Mouse (Mus musculus) neural tube, embryonic 11.5 days (tissue): ENCODE measurements at regions not wholly inside any gene's neighbourhood (a gene's known extent, or its start where the extent isn't known, plus 50 kb on each side); places are given as distances from the start of the nearest gene placed in this dataset.
"Not testable (repeated sequence)": the region's sequence is repeated elsewhere in the genome, so short reads cannot be mapped to it uniquely, and the experiment has no call there.

Experiments
- ATAC-seq: fragments of 200-750 bp; cut with Nextera tagmentation; 2 replicates; pipeline ENCODE4 v1.8.0; 2017; ENCODE audit warnings: moderate number of reproducible peaks, mild to moderate bottlenecking, moderate TSS enrichment, moderate library complexity; ENCODE audit not compliant: insufficient read depth, low FRiP score, low TSS enrichment
- DNase-seq: peaks from one replicate; pipeline ENCODE4 v3.0.0-alpha.2; 2015; ENCODE audit warnings: low spot score
- H3K27ac ChIP-seq: fragments of 300-500 bp; sonication (generic); 2 replicates; pipeline ENCODE4 v1.5.1; 2014; ENCODE audit warnings: low read depth, mild to moderate bottlenecking, low read length
- H3K27me3 ChIP-seq: fragments of 300-500 bp; sonication (generic); 2 replicates; pipeline ENCODE4 v1.6.1; 2014; ENCODE audit warnings: mild to moderate bottlenecking, low read length, mixed read lengths; ENCODE audit not compliant: control insufficient read depth, insufficient read depth
- H3K36me3 ChIP-seq: fragments of 300-500 bp; sonication (generic); 2 replicates; pipeline ENCODE4 v1.6.1; 2014; ENCODE audit warnings: mild to moderate bottlenecking, low read length, moderate library complexity, mixed read lengths; ENCODE audit not compliant: control insufficient read depth, insufficient read depth
- H3K4me1 ChIP-seq: fragments of 300-500 bp; sonication (generic); 2 replicates; pipeline ENCODE4 v1.6.1; 2014; ENCODE audit warnings: low read length, mixed read lengths; ENCODE audit not compliant: control insufficient read depth, insufficient read depth
- H3K4me2 ChIP-seq: fragments of 300-500 bp; sonication (generic); 2 replicates; pipeline ENCODE4 v1.6.1; 2014; ENCODE audit warnings: low read depth, mild to moderate bottlenecking, moderate library complexity
- H3K4me3 ChIP-seq: fragments of 300-500 bp; sonication (generic); 2 replicates; pipeline ENCODE4 v1.5.1; 2014; ENCODE audit warnings: low read depth, low read length
- H3K9ac ChIP-seq: fragments of 300-500 bp; sonication (generic); 2 replicates; pipeline ENCODE4 v1.6.1; 2014; ENCODE audit warnings: mild to moderate bottlenecking, low read length
- H3K9me3 ChIP-seq: fragments of 300-500 bp; sonication (generic); 2 replicates; pipeline ENCODE4 v1.6.1; 2016; ENCODE audit warnings: low read length; ENCODE audit not compliant: control insufficient read depth
- WGBS: fragments of 180-500 bp; shearing (Covaris S2); extraction: QIAGEN DNeasy Blood & Tissue Kit; methylation state at CpG from one replicate; pipeline ENCODE4 v1.1.7; 2014; 5-methylcytosine and 5-hydroxymethylcytosine counted together

DNA sequence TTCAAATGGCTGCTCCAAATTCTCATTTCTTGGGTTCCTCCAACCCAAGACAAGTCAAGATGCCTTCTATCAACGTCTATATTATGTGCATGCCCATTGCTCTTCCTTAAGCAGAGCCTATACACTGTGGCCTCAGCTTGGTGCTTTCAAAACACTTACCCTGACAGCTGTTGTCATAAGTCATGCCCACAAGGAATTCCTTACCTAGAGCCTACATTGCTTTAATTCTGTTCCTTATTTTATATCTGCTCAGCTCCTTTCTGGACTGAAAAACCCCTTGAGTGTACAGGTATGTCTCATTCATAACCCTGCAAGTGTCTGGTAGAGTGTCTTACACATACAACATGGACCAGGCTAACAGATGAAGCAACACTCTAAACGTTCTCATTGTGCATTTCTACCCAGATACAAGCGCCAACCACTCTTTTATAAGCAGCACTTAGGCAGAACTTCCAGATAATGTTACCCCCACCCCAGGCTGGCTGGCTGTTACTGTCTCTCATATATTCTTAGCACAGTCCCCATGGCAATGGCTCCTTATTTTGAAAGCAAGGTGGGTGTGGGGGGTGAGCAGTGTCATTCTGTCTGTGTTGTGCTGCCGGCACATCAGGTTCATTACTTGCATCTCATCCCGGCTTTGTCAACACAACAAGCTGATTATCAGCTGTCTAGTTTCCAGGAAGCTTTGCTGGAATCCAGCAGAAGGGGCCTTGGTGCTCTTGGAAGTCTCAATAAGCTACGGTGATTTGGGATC, 176.6 kb downstream of the Ifng start:
- no peak for ATAC-seq
- Histone ChIP-seq H3K27ac (no peak overlapping the region), H3K4me2 (no peak overlapping the region), H3K9ac (no peak overlapping the region), H3K9me3 (no peaks in the 10 kb centered on the region), H3K36me3 (no peaks in the 10 kb centered on the region), H3K27me3 (no peaks in the 10 kb centered on the region), H3K4me1 (no peaks in the 10 kb centered on the region), H3K4me3 (no peak overlapping the region)
- 82% methylated on average over 6 of the region's 6 CpGs for WGBS
- DNase-seq: no peak

DNA sequence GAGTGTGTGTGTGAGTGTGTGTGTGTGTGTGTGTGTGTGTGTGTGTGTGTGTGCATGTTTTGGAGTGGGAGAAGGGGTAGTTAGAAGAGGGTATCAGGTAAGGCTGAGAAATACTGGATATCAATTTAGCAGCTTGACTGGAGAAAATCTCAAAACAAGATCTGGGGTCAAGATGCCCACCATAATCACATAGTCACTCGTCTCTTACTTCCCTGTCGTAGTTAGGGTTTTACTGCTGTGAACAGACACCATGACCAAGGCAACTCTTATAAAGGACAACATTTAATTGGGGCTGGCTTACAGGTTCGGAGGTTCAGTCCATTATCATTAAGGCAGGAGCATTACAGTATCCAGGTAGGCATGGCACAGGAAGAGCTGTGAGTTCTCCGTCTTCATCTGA, 177.4 kb downstream of the Ifng start:
- WGBS: 94% methylated on average over 4 of the region's 4 CpGs
- H3K9me3 ChIP-seq, H3K4me3 ChIP-seq, H3K9ac ChIP-seq, DNase-seq, H3K36me3 ChIP-seq, H3K27me3 ChIP-seq, ATAC-seq, H3K4me1 ChIP-seq, H3K4me2 ChIP-seq, H3K27ac ChIP-seq: not testable (repeated sequence)

DNA sequence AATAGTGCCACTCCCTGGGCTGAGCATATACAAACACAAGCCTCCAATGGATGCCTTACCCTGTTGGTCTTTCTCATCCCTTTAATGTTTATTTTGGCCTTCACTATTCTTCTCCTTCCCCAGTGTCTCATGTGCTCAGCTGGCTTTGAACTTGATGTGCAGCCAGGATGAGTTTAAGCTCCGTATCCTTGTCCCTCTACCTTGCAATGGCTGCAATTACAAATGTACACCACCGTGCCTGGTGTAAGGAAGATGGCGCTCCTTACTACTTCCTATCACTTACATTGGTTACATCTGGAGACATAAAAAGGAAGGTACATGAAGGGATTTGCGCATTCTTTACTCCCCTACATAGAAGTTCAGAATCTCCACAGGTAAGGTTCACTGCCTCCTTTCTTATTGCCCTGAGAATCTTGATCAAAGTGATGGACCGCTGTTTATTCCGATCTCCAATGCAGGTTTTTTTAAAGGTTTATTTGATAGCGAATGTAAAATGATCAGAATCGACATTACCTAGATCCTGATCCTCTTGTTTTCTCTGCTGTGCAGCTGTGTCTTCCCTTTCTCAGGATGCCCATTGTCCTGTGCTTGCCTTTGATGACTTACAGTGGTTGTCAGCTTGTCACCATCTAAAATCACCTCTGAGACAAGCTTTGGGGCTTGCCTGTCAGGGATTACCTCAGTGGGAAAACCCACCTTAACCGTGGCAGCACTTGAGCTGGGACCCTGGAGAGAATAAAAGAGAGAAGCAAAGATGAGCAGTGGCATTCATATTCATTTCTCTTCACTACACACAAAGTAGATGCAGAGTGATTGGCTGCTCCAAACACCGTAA, 178.1 kb downstream of the Ifng start:
- WGBS: 92% methylated on average over 10 of the region's 10 CpGs
- Histone ChIP-seq H3K36me3 (no peaks in the 10 kb centered on the region), H3K4me1 (no peaks in the 10 kb centered on the region), H3K4me3 (no peak overlapping the region), H3K27ac (no peak overlapping the region), H3K27me3 (no peaks in the 10 kb centered on the region), H3K9me3 (no peaks in the 10 kb centered on the region), H3K4me2 (no peak overlapping the region), H3K9ac (no peak overlapping the region)
- ATAC-seq (no peak), DNase-seq (no peak)

DNA sequence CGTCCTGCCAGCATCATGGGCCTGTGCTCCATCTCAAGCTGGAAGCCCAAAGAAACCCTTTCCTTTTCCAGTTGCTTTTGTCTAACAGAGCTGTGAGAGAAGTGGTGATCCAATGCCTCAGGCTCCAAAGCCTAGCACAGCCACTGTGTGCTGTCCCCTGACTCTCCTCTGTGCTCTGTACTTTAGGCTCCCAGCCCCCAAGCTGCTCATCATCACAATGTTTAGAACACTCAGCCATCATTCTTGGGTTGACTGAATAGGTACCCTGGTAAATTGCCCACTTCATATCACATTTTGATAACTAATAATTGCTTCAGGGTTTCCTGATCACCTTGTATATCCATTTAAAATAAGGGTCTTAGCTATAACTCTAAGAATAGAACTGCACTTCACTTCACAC, 178.8 kb downstream of the Ifng start:
- Histone ChIP-seq H3K4me2 (no peak overlapping the region), H3K9ac (no peak overlapping the region), H3K9me3 (no peaks in the 10 kb centered on the region), H3K27ac (no peak overlapping the region), H3K4me1 (no peaks in the 10 kb centered on the region), H3K36me3 (no peaks in the 10 kb centered on the region), H3K4me3 (no peak overlapping the region), H3K27me3 (no peaks in the 10 kb centered on the region)
- 85% methylated on average over 1 of the region's 1 CpGs for WGBS
- no peak for DNase-seq
- ATAC-seq: no peak

DNA sequence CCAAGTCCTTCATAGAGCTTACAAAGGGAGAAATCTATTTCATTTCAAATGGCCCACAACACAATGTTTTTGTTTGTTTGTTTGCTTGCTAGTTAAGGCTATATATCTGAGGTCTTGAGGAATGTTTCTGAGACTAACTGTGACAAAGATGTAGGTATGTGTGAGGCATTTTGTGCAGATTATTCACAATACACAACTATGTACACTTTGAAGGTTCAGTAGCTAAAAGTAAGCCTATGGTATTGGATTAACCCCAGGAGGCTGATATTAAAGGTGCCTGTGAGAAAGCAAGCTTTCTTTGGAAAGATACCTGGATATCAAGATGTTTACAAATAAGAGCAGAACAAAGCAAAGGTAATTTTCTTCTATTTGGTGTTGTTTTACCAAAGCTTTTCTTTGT, 179.8 kb downstream of the Ifng start:
- no peak overlapping the region for H3K4me2 ChIP-seq
- no peak for ATAC-seq
- no peak overlapping the region for H3K4me3 ChIP-seq
- no peak overlapping the region for H3K9ac ChIP-seq
- DNase-seq: no peak
- no peaks in the 10 kb centered on the region for H3K4me1 ChIP-seq
- no peaks in the 10 kb centered on the region for H3K36me3 ChIP-seq
- H3K27me3 ChIP-seq: no peaks in the 10 kb centered on the region
- H3K27ac ChIP-seq: no peak overlapping the region
- H3K9me3 ChIP-seq: no peaks in the 10 kb centered on the region

DNA sequence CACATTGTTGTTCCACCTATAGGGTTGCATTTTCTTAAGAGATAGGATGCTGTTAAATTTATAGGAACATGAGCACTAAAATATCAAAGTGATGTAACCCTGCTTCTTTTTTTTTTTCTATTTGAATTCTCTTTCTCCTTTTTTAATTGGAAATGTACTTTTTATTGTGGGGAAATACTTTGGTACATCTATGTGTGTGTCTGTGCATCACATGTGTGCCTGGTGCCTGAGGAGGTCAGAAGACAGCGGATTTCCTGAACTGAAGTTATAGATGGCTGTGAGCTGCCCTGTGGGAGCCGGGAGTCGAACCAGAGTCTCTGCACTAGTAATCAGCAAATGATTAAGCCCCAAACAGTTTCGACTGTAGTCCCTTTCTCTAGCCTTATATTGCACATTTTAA, 180.7 kb downstream of the Ifng start:
- Histone ChIP-seq H3K4me1 (no peaks in the 10 kb centered on the region), H3K36me3 (no peaks in the 10 kb centered on the region), H3K9me3 (no peaks in the 10 kb centered on the region), H3K4me2 (no peak overlapping the region), H3K4me3 (no peak overlapping the region), H3K27me3 (no peaks in the 10 kb centered on the region), H3K9ac (no peak overlapping the region), H3K27ac (no peak overlapping the region)
- 89% methylated on average over 4 of the region's 4 CpGs for WGBS
- DNase-seq: no peak
- no peak for ATAC-seq

DNA sequence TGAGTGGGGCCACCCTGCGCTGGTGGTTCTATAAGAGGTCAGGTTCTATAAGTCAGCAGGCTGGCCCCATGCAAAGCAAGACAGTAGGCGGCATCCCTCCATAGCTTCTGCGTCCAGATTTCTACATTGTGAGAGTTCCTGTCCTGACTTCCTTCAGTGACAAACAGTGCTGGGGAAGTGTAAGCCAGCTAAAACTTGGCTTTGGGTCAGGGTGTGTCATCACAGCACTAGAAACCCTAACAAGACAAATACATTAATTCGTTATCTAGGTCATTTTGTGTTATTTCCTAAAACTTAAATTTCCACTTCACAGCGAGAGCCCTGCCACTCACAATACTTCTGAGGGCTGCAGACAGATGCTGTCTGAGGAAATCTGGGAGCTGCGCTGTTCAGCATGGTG, 181.3 kb downstream of the Ifng start:
- WGBS: 84% methylated on average over 6 of the region's 6 CpGs
- Histone ChIP-seq H3K4me2 (no peak overlapping the region), H3K9ac (no peak overlapping the region), H3K27ac (no peak overlapping the region), H3K4me3 (no peak overlapping the region), H3K36me3 (no peaks in the 10 kb centered on the region), H3K4me1 (no peaks in the 10 kb centered on the region), H3K9me3 (no peaks in the 10 kb centered on the region), H3K27me3 (no peaks in the 10 kb centered on the region)
- ATAC-seq (no peak), DNase-seq (no peak)

DNA sequence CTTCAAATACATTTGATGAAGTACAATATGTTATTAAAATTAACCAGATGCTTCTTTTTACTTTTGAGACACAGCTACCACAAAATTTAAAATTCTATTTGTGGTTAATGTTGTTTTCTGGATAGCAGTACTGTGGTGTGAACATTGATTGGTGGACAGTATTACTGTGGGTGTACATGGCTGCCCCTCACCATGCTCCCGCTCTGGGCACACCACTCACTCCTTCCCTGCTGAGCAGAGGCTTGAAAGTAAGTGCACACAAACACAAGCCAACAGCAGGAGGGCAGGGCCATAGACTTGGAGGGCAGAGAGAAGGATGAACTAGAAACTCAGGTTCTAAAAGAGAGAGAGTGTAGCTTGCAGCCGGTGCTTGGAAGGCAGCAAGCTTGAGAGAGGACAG, 182.1 kb downstream of the Ifng start:
- DNase-seq (no peak), ATAC-seq (no peak)
- 67% methylated on average over 2 of the region's 2 CpGs for WGBS

DNA sequence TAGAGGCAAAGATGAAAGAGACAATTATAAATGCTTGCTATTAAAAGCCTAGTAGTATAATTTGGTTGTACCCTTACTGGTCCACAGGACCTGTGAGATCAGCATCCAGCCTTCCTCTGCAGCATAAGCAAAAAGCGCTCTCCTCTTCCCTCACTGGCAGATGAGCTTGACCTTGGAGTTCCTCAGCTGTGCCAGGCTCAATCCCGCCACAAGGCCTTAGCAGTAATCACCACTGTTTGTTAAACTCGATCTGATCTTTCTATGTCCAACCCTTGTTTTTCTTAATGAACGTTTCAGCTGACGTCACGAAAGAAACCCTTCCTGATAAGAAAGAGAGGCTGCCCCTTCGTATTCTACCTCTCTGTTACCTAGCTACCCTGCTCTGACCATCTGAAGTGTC, 183.5 kb downstream of the Ifng start:
- Histone ChIP-seq H3K4me3 (no peak overlapping the region), H3K27me3 (no peaks in the 10 kb centered on the region), H3K27ac (no peak overlapping the region), H3K9ac (no peak overlapping the region), H3K4me2 (no peak overlapping the region), H3K36me3 (no peaks in the 10 kb centered on the region), H3K9me3 (no peaks in the 10 kb centered on the region), H3K4me1 (no peaks in the 10 kb centered on the region)
- WGBS: 89% methylated on average over 7 of the region's 7 CpGs
- no peak for DNase-seq
- ATAC-seq: no peak

More for the DNA sequence above, 182.1 kb downstream of the Ifng start:
- no peak overlapping the region for H3K9ac ChIP-seq
- H3K27me3 ChIP-seq: no peaks in the 10 kb centered on the region
- no peak overlapping the region for H3K27ac ChIP-seq
- H3K4me3 ChIP-seq: no peak overlapping the region
- no peaks in the 10 kb centered on the region for H3K9me3 ChIP-seq
- H3K4me2 ChIP-seq: no peak overlapping the region
- no peaks in the 10 kb centered on the region for H3K4me1 ChIP-seq
- no peaks in the 10 kb centered on the region for H3K36me3 ChIP-seq
